Mouse (Mus musculus) liver, embryonic 14.5 days (tissue): ENCODE measurements at regions not wholly inside any gene's neighbourhood (a gene's known extent, or its start where the extent isn't known, plus 50 kb on each side); places are given as distances from the start of the nearest gene placed in this dataset.

Experiments used
- CTCF ChIP-seq: IDR thresholded peaks from 2 replicates; pipeline ENCODE4 v1.5.1; 2016; ENCODE audit warnings: antibody characterized with exemption, low read depth, control low read depth
- EP300 ChIP-seq: IDR thresholded peaks from 2 replicates; pipeline ENCODE4 v1.6.1; 2016; ENCODE audit warnings: antibody characterized with exemption, low read depth

DNA sequence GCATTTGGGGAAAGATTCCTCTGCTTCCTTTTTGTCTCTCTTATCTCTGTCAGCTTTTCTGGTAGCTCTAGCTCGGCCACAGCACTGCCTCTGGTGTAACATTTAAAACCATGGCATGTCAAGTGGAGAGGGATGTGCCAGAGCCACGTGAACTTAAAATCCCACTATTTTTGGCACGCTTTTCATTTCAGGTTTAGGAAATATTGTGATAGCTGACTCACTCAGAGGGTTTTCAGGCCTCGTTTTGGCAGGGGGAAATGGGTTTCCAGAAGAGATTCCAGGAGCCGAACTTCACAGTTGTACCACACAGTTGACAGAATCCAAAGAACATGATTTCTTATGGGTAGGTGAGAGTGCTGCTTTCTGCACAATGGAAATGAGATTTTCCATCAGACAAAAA lies 300.8 kb upstream of the Gcfc2 start:
- no peak for TF ChIP-seq CTCF
- TF ChIP-seq EP300, result no peak
